Mouse (Mus musculus) thymus, adult 2 months (tissue): ENCODE measurements around the gene Spn. TPM values are rescaled to one million over a fixed set of nuclear protein-coding genes. Genes with fewer than 3 reads are reported as not detected.

Experiments used
- DNase-seq: peaks from one replicate; pipeline ENCODE4 v3.0.0; 2021
- H3K27ac ChIP-seq: fragments of 200-500 bp; 2 replicates; pipeline ENCODE4 v1.5.1; 2012; ENCODE audit warnings: low read length, control low read depth; ENCODE audit not compliant: control insufficient read depth, insufficient read depth
- H3K27me3 ChIP-seq: fragments of 200-500 bp; 2 replicates; pipeline ENCODE4 v1.6.1; 2012; ENCODE audit warnings: mild to moderate bottlenecking, low read length, moderate library complexity, mixed read lengths; ENCODE audit not compliant: control insufficient read depth, insufficient read depth
- H3K36me3 ChIP-seq: fragments of 200-500 bp; 2 replicates; pipeline ENCODE4 v1.6.1; 2012; ENCODE audit warnings: mild to moderate bottlenecking, low read length, moderate library complexity; ENCODE audit not compliant: control insufficient read depth, insufficient read depth
- H3K4me1 ChIP-seq: fragments of 200-500 bp; replicated peaks from 2 replicates; pipeline ENCODE4 v1.6.1; 2012; ENCODE audit warnings: low read length; ENCODE audit not compliant: control insufficient read depth, insufficient read depth
- H3K4me3 ChIP-seq: fragments of 200-500 bp; 2 replicates; pipeline ENCODE4 v1.5.1; 2012; ENCODE audit warnings: mild to moderate bottlenecking, low read length, control low read depth, moderate library complexity; ENCODE audit not compliant: control insufficient read depth, insufficient read depth
- CTCF ChIP-seq: fragments of 200-500 bp; IDR thresholded peaks from 2 replicates; pipeline ENCODE4 v1.5.1; 2012; ENCODE audit warnings: mild to moderate bottlenecking, control low read depth, low read length, moderate library complexity, borderline replicate concordance; ENCODE audit not compliant: control insufficient read depth, poor library complexity, insufficient read depth; ENCODE audit errors: extremely low read depth
- POLR2A ChIP-seq: fragments of 200-500 bp; IDR thresholded peaks from 2 replicates; pipeline ENCODE4 v1.6.1; 2012; ENCODE audit warnings: mild to moderate bottlenecking, low read length, control low read depth, moderate library complexity; ENCODE audit not compliant: control insufficient read depth, poor library complexity, insufficient read depth; ENCODE audit errors: extremely low read depth
- WGBS: fragments of 180-500 bp; shearing (Covaris S2); methylation state at CpG from one replicate; pipeline ENCODE4 v1.1.7; 2018; 5-methylcytosine and 5-hydroxymethylcytosine counted together
- polyA plus RNA-seq: library from polyadenylated mRNA; depleted of rRNA; stranded (reverse); fragments of >200 nt; gene quantifications from 2 replicates; pipeline ENCODE4 v1.2.3, GENCODE M21; 2012

The Spn gene
- polyA plus RNA-seq, 1 experiment: 135 TPM

- no peak for DNase-seq
- WGBS: 9% methylated on average over 2 of the region's 2 CpGs
These were observed 43.2 kb upstream of the Spn start for GRCm38 (mm10) chr7:127180783-127181182.

GRCm38 (mm10) chr7:127176937-127177336, 39.3 kb upstream of the Spn start:
- DNase-seq: no peak
- 90% methylated on average over 4 of the region's 4 CpGs for WGBS
- no peaks in the 10 kb centered on the region for H3K36me3 ChIP-seq

More at GRCm38 (mm10) chr7:127180783-127181182, 43.2 kb upstream of the Spn start:
- TF ChIP-seq CTCF (no peak), POLR2A (no peak)
- no peaks in the 10 kb centered on the region for H3K27me3 ChIP-seq
- H3K36me3 ChIP-seq: no peaks in the 10 kb centered on the region
- peak overlapping the region; percentile 14 for H3K27ac ChIP-seq
- H3K4me1 ChIP-seq: peaks cover 19% of the 10 kb centered on the region
- H3K4me3 ChIP-seq: no peak overlapping the region

GRCm38 (mm10) chr7:127166501-127166900, 28.9 kb upstream of the Spn start:
- Histone ChIP-seq H3K4me1 (peaks cover 11% of the 10 kb centered on the region), H3K27ac (no peak overlapping the region), H3K4me3 (no peak overlapping the region), H3K36me3 (no peaks in the 10 kb centered on the region), H3K27me3 (no peaks in the 10 kb centered on the region)
- WGBS: 58% methylated on average over 5 of the region's 5 CpGs
- DNase-seq: no peak
- no peak for TF ChIP-seq CTCF
- TF ChIP-seq POLR2A: no peak

More at GRCm38 (mm10) chr7:127176937-127177336, 39.3 kb upstream of the Spn start:
- no peak overlapping the region for H3K4me3 ChIP-seq
- TF ChIP-seq CTCF: no peak
- no peak for TF ChIP-seq POLR2A
- no peaks in the 10 kb centered on the region for H3K27me3 ChIP-seq
- H3K27ac ChIP-seq: 0 out of 2 replicates have a peak overlapping the region, but pooled peaks have one; percentile 32
- H3K4me1 ChIP-seq: peaks cover 19% of the 10 kb centered on the region

- DNase-seq: no peak
- H3K27me3 ChIP-seq: no peaks in the 10 kb centered on the region
- 72% methylated on average over 12 of the region's 12 CpGs for WGBS
These were observed 28.2 kb upstream of the Spn start for GRCm38 (mm10) chr7:127165607-127166493.

GRCm38 (mm10) chr7:127164002-127164401, 26.4 kb upstream of the Spn start:
- Histone ChIP-seq H3K4me1 (peaks cover 11% of the 10 kb centered on the region), H3K27me3 (no peaks in the 10 kb centered on the region), H3K27ac (no peak overlapping the region), H3K4me3 (no peak overlapping the region), H3K36me3 (no peaks in the 10 kb centered on the region)
- no peak for DNase-seq
- TF ChIP-seq POLR2A (no peak), CTCF (no peak)
- WGBS: 94% methylated on average over 4 of the region's 4 CpGs

More at GRCm38 (mm10) chr7:127165607-127166493, 28.2 kb upstream of the Spn start:
- H3K27ac ChIP-seq: no peak overlapping the region
- TF ChIP-seq CTCF: no peak
- peaks cover 11% of the 10 kb centered on the region for H3K4me1 ChIP-seq
- no peaks in the 10 kb centered on the region for H3K36me3 ChIP-seq
- H3K4me3 ChIP-seq: no peak overlapping the region

- DNase-seq: no peak
- Histone ChIP-seq H3K27ac (no peak overlapping the region), H3K36me3 (no peaks in the 10 kb centered on the region), H3K4me3 (no peak overlapping the region), H3K27me3 (no peaks in the 10 kb centered on the region), H3K4me1 (peaks cover 11% of the 10 kb centered on the region)
- TF ChIP-seq CTCF: no peak
- TF ChIP-seq POLR2A: no peak
- 97% methylated on average over 5 of the region's 5 CpGs for WGBS
These were observed 24.9 kb upstream of the Spn start for GRCm38 (mm10) chr7:127162546-127162945.
